Mouse (Mus musculus): ENCODE measurements around the gene Csdc2. TPM values are rescaled to one million over a fixed set of nuclear protein-coding genes. Genes with fewer than 3 reads are reported as not detected.

Csdc2 gene
- polyA plus RNA-seq, 1 experiment: 111 TPM

DNA sequence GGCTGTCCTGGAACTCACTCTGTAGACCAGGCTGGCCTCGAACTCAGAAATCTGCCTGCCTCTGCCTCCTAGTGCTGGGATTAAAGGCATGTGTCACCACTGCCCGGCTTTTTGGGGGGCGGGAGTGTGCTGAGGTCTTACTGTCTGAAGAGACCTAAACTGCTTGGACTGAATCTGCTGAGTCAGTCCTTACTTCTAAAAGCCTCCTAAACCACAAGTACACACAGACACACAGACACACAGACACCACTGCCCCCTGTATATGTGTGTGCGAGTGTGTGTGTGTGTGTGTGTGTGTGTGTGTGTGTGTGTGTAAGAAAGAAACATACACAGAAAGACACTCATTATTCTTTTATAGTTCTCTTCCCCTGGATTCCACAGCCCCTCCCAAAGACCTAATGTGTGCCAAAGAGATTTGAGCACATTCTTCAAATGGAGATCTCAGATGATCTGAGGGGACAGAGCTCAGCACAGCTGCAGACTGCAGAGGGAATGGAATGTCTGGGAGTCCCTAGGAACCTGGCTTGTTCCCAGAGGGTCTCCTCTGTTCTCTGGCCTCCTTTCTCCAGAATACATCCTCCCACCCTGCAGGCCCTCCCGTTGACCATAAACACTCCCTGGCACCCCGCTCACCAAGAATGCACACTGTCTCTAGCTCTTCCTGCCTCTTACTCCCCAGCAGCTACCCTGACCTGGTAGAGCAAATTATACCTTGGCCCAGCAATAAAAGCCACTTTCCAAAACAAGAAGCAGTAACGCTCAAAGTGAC is 506 bp upstream of the Csdc2 start:
- Histone ChIP-seq H3K4me3 (ENCODE audit: insufficient read depth, low read length) (peak overlapping the region; percentile 79), H3K27ac (ENCODE audit: insufficient read depth, low read length) (no peak overlapping the region), H3K4me1 (ENCODE audit: control insufficient read depth, insufficient read depth, low read length) (peaks cover 8% of the 10 kb centered on the region)
- no peak for TF ChIP-seq CTCF (IDR thresholded peaks at IDR 0.05; ENCODE audit: extremely low read depth, insufficient read depth, low read length)
- no peak for TF ChIP-seq POLR2A (IDR thresholded peaks at IDR 0.05; ENCODE audit: extremely low read depth, insufficient read depth, low read length)

- peak overlapping the region; percentile 73 for H3K27ac ChIP-seq (ENCODE audit: insufficient read depth, low read length)
- H3K4me1 ChIP-seq (ENCODE audit: control insufficient read depth, insufficient read depth, low read length): peaks cover 8% of the 10 kb centered on the region
- H3K4me3 ChIP-seq (ENCODE audit: insufficient read depth, low read length): peak overlapping the region; percentile 79
- TF ChIP-seq CTCF (IDR thresholded peaks at IDR 0.05; ENCODE audit: extremely low read depth, insufficient read depth, low read length): no peak
- TF ChIP-seq POLR2A (IDR thresholded peaks at IDR 0.05; ENCODE audit: extremely low read depth, insufficient read depth, low read length): no peak
Observed at GRCm38 (mm10) chr15:81937098-81937972, 776 bp downstream of the Csdc2 start.

GRCm38 (mm10) chr15:81938246-81938645 is 1.7 kb downstream of the Csdc2 start:
- H3K4me1 ChIP-seq (ENCODE audit: control insufficient read depth, insufficient read depth, low read length): peaks cover 4% of the 10 kb centered on the region
- TF ChIP-seq POLR2A (IDR thresholded peaks at IDR 0.05; ENCODE audit: extremely low read depth, insufficient read depth, low read length): no peak
- peak; percentile 59 for TF ChIP-seq CTCF (IDR thresholded peaks at IDR 0.05; ENCODE audit: extremely low read depth, insufficient read depth, low read length)
- H3K27ac ChIP-seq (ENCODE audit: insufficient read depth, low read length): no peak overlapping the region
- H3K4me3 ChIP-seq (ENCODE audit: insufficient read depth, low read length): peak overlapping the region; percentile 79

DNA sequence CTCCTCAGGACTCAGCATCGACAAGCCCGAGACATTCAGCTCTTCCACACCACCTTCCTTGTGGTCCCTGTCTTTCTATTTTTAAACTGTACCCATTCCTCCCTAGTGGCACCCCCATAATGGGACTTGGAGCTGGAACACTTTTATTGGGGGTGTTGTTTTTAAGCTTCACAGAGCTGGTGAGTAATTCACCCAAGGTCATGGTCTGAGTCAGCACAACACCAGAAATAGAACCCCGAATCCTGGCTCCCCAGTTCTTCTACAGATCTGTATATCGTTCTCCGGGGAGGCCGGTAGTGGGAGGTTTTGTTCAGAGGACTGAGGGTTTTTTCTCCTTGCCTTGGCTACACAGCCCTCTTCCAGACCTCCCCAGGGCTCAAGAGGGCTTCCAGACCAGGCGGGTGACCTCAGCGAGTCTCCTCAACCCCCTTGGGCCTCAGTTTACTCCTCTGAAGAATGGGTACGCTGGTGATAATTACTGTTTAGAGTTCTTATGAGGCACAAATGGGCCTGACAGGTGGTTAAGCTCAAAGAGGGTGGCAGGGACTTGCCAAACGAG is 2.7 kb downstream of the Csdc2 start:
- TF ChIP-seq POLR2A (IDR thresholded peaks at IDR 0.05; ENCODE audit: extremely low read depth, insufficient read depth, low read length) (no peak), CTCF (IDR thresholded peaks at IDR 0.05; ENCODE audit: extremely low read depth, insufficient read depth, low read length) (no peak)
- Histone ChIP-seq H3K4me3 (ENCODE audit: insufficient read depth, low read length) (no peak overlapping the region), H3K27ac (ENCODE audit: insufficient read depth, low read length) (no peak overlapping the region), H3K4me1 (ENCODE audit: control insufficient read depth, insufficient read depth, low read length) (peaks cover 3% of the 10 kb centered on the region; the same call in 1 of the 2 replicates)

GRCm38 (mm10) chr15:81939774-81940173 is 3.2 kb downstream of the Csdc2 start:
- Histone ChIP-seq H3K4me3 (ENCODE audit: insufficient read depth, low read length) (no peak overlapping the region), H3K4me1 (ENCODE audit: control insufficient read depth, insufficient read depth, low read length) (peaks cover 3% of the 10 kb centered on the region; the same call in 1 of the 2 replicates), H3K27ac (ENCODE audit: insufficient read depth, low read length) (no peak overlapping the region)
- TF ChIP-seq POLR2A (IDR thresholded peaks at IDR 0.05; ENCODE audit: extremely low read depth, insufficient read depth, low read length): no peak
- TF ChIP-seq CTCF (IDR thresholded peaks at IDR 0.05; ENCODE audit: extremely low read depth, insufficient read depth, low read length): no peak

DNA sequence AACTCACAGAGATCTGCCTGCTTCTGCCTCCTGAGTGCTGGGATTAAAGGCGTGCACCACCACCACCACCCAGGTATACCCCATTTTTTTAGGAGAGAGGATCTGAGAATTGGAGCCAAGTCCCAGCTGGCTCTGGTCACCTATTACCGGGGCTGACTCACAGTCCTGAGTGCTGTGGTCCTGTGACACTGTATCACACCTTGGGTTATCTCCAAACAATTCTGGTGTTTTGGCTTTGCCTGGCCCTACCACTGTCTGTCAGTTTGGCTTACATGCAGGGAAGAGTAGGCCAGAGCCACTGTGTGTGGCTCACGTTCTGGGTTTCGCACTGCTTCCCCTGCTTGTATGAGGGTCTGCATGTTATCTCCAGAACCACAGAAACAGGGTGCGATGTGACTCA is 3.7 kb downstream of the Csdc2 start:
- Histone ChIP-seq H3K27ac (ENCODE audit: insufficient read depth, low read length) (0 out of 2 replicates have a peak overlapping the region, but pooled peaks have one; percentile 10), H3K4me1 (ENCODE audit: control insufficient read depth, insufficient read depth, low read length) (peaks cover 3% of the 10 kb centered on the region; the same call in 1 of the 2 replicates), H3K4me3 (ENCODE audit: insufficient read depth, low read length) (no peak overlapping the region)
- TF ChIP-seq CTCF (IDR thresholded peaks at IDR 0.05; ENCODE audit: extremely low read depth, insufficient read depth, low read length): no peak
- no peak for TF ChIP-seq POLR2A (IDR thresholded peaks at IDR 0.05; ENCODE audit: extremely low read depth, insufficient read depth, low read length)

DNA sequence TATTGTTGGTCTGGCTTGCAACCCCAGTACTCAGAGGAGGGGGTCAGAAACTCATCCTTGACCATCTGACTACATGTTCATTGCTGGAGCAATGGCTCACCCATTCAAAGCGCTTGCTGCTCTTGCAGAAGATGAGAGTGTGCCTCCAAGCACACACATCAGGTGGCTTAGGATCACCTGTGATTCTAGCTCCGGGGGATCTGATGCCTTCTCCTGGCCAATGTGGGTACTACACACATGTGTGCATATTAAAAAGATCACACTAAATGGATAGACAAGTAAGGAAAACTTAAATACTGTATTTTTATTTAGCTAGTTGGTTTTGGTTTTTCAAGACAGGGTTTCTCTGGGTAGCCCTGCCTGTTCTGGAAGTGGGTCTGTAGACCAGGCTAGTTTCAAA is 4.5 kb downstream of the Csdc2 start:
- Histone ChIP-seq H3K27ac (ENCODE audit: insufficient read depth, low read length) (no peak overlapping the region), H3K4me3 (ENCODE audit: insufficient read depth, low read length) (no peak overlapping the region), H3K4me1 (ENCODE audit: control insufficient read depth, insufficient read depth, low read length) (peaks cover 3% of the 10 kb centered on the region; the same call in 1 of the 2 replicates)
- TF ChIP-seq CTCF (IDR thresholded peaks at IDR 0.05; ENCODE audit: extremely low read depth, insufficient read depth, low read length): no peak
- TF ChIP-seq POLR2A (IDR thresholded peaks at IDR 0.05; ENCODE audit: extremely low read depth, insufficient read depth, low read length): no peak

- no peak overlapping the region for H3K4me3 ChIP-seq (ENCODE audit: insufficient read depth, low read length)
- no peak overlapping the region for H3K27ac ChIP-seq (ENCODE audit: insufficient read depth, low read length)
- H3K4me1 ChIP-seq (ENCODE audit: control insufficient read depth, insufficient read depth, low read length): peaks cover 2% of the 10 kb centered on the region; the same call in 1 of the 2 replicates
- TF ChIP-seq POLR2A (IDR thresholded peaks at IDR 0.05; ENCODE audit: extremely low read depth, insufficient read depth, low read length) (no peak), CTCF (IDR thresholded peaks at IDR 0.05; ENCODE audit: extremely low read depth, insufficient read depth, low read length) (no peak)
Observed at GRCm38 (mm10) chr15:81943176-81943749, 6.7 kb downstream of the Csdc2 start.

DNA sequence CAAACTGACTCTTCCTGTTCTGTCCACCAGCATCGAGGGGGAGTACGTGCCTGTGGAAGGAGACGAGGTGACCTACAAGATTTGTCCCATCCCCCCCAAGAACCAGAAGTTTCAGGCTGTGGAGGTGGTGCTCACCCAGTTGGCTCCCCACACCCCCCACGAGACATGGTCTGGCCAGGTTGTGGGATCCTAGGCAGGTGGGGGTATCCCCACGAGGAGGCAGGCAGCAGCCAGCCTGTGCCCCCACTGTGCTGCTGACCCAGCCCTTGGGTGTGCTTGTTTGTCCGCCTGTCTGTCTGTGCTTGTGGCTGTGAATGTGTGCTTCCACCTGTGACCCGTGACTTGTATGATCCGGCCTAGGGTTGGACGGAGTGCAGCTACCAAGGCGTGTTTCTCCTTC is 12.5 kb downstream of the Csdc2 start:
- H3K4me1 ChIP-seq (ENCODE audit: control insufficient read depth, insufficient read depth, low read length): no peaks in the 10 kb centered on the region
- no peak for TF ChIP-seq POLR2A (IDR thresholded peaks at IDR 0.05; ENCODE audit: extremely low read depth, insufficient read depth, low read length)
- no peak for TF ChIP-seq CTCF (IDR thresholded peaks at IDR 0.05; ENCODE audit: extremely low read depth, insufficient read depth, low read length)

More for the DNA sequence above, 12.5 kb downstream of the Csdc2 start:
- no peak overlapping the region for H3K27ac ChIP-seq (ENCODE audit: insufficient read depth, low read length)
- H3K4me3 ChIP-seq (ENCODE audit: insufficient read depth, low read length): no peak overlapping the region
